Mouse (Mus musculus): ENCODE data around the gene Cfap99. TPM values are rescaled to one million over a fixed set of nuclear protein-coding genes. Genes with fewer than 3 reads are reported as not detected.

Cfap99 gene
- polyA plus RNA-seq, 1 experiment: 1.7 TPM

DNA sequence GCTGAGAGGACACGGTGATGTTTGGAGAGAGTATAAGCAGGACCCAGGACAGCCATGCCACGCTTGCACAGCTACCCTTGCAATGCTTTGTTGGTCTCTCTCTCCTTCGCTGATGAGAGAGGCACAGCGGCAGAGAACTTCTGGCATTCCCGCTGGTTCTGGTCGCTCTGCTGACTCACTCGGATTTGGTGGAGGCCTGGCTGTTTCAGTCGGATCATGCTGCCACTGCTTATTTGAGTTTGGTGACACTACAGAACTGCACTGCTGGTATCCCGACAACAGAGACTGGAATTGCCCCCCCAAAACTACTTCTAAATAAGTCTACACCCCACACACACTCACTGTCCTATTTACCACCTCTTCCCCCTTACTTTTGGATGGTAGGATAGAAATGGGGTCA is 9.2 kb upstream of the Cfap99 start:
- H3K4me3 ChIP-seq (replicated peaks; ENCODE audit: insufficient read depth, low read depth, low read length): no peak overlapping the region
- peaks cover 75% of the 10 kb centered on the region for H3K4me1 ChIP-seq (ENCODE audit: control insufficient read depth, insufficient read depth, low read length)
- H3K27me3 ChIP-seq (ENCODE audit: control insufficient read depth, insufficient read depth, low read length): no peaks in the 10 kb centered on the region
- no peak overlapping the region for H3K27ac ChIP-seq (ENCODE audit: insufficient read depth, low read length)
- DNase-seq: peak; percentile 39 to 40
- 45% methylated on average over 9 of the region's 9 CpGs for WGBS
- no peak for TF ChIP-seq POLR2A (IDR thresholded peaks at IDR 0.05; ENCODE audit: borderline replicate concordance, insufficient read depth, low read length)
- TF ChIP-seq CTCF (IDR thresholded peaks at IDR 0.05; ENCODE audit: borderline replicate concordance, insufficient read depth, low read depth, low read length): no peak

DNA sequence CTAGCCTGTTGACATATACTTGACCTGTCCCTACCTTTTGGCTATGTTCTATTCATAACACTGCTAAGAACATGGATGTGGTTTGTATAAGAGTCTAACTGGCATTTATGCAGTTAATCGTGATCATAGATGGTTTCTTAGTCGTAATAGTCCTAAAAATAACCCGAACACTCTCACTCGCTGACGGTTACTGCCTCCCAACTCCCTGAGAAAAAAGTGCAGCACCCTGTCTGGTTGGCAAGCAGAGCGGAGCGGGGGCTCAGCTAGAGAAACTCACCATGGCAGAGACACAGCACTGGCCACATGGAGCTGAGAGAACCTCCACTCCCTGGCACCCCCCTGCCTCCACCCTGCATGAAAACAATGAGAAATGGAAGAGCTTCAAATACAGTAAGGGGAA is 7.4 kb upstream of the Cfap99 start:
- H3K4me1 ChIP-seq (ENCODE audit: control insufficient read depth, insufficient read depth, low read length): peaks cover 70% of the 10 kb centered on the region
- peak in 1 of 2 experiments; percentile 21 for DNase-seq
- H3K27me3 ChIP-seq (ENCODE audit: control insufficient read depth, insufficient read depth, low read length): no peaks in the 10 kb centered on the region
- no peak for TF ChIP-seq CTCF (IDR thresholded peaks at IDR 0.05; ENCODE audit: borderline replicate concordance, insufficient read depth, low read depth, low read length)
- no peak for TF ChIP-seq POLR2A (IDR thresholded peaks at IDR 0.05; ENCODE audit: borderline replicate concordance, insufficient read depth, low read length)
- WGBS: 26% methylated on average over 7 of the region's 7 CpGs
- no peak overlapping the region for H3K4me3 ChIP-seq (replicated peaks; ENCODE audit: insufficient read depth, low read depth, low read length)
- no peak overlapping the region for H3K27ac ChIP-seq (ENCODE audit: insufficient read depth, low read length)

DNA sequence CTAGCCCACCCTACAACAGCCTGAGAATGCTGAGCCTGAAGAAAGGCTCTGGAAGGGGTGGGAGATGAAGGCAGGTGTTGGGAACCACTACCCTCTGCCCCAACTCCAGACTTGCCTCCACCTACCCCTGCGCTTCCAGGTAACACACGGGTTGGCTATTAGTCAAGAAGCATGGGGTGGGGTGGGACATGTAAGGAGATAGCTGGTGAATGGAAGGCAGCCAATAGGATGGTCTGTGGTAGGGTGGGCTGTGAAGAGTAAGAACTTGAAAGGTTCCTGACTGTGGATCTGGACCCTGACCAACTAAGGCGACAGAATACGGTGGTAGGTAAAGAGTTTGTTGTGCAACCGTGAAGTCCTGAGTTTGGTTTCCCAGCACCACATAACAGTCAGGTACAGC is 5.0 kb upstream of the Cfap99 start:
- Histone ChIP-seq H3K27me3 (ENCODE audit: control insufficient read depth, insufficient read depth, low read length) (no peaks in the 10 kb centered on the region), H3K27ac (ENCODE audit: insufficient read depth, low read length) (0 out of 2 replicates have a peak overlapping the region, but pooled peaks have one; percentile 14), H3K4me1 (ENCODE audit: control insufficient read depth, insufficient read depth, low read length) (peaks cover 60% of the 10 kb centered on the region), H3K4me3 (replicated peaks; ENCODE audit: insufficient read depth, low read depth, low read length) (no peak overlapping the region)
- DNase-seq: peak; percentile 24 to 29
- 67% methylated on average over 5 of the region's 5 CpGs for WGBS
- TF ChIP-seq POLR2A (IDR thresholded peaks at IDR 0.05; ENCODE audit: borderline replicate concordance, insufficient read depth, low read length) (no peak), CTCF (IDR thresholded peaks at IDR 0.05; ENCODE audit: borderline replicate concordance, insufficient read depth, low read depth, low read length) (no peak)

DNA sequence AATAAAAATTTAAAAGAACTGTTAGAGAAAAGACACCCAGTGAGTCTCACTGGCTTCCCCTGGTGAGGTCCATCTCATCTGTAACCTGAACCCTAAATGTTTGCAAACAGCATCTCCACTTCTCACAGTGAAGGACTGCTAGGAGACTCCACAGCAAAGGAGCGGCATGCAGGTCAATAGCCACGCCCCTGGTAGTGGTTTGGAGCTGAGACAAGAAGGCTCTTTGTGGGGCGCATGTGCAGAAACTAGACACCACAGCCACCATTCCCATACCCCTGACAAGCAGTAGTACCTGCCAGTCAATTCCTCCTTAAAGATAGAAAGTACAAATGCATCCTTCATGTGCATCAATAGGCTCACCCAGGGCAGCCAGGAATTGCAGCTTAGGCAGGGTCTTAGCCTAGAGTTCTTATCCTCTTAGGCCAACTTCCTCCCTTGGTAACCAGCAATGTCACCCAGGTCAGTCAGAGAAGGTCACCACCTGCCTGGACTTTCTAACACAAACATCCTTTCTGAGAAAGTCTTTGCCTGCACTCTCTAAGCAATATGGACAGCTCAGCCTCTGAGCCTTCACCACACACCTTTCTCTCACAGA is 4.1 kb upstream of the Cfap99 start:
- peak overlapping the region; percentile 27; the same call in 1 of the 2 replicates for H3K27ac ChIP-seq (ENCODE audit: insufficient read depth, low read length)
- TF ChIP-seq CTCF (IDR thresholded peaks at IDR 0.05; ENCODE audit: borderline replicate concordance, insufficient read depth, low read depth, low read length) (no peak), POLR2A (IDR thresholded peaks at IDR 0.05; ENCODE audit: borderline replicate concordance, insufficient read depth, low read length) (no peak)
- peak overlapping the region; percentile 17 for H3K4me3 ChIP-seq (replicated peaks; ENCODE audit: insufficient read depth, low read depth, low read length)
- 14% methylated on average over 3 of the region's 3 CpGs for WGBS
- peaks cover 51% of the 10 kb centered on the region for H3K4me1 ChIP-seq (ENCODE audit: control insufficient read depth, insufficient read depth, low read length)
- H3K27me3 ChIP-seq (ENCODE audit: control insufficient read depth, insufficient read depth, low read length): no peaks in the 10 kb centered on the region
- DNase-seq: peak; percentile 45 to 55

DNA sequence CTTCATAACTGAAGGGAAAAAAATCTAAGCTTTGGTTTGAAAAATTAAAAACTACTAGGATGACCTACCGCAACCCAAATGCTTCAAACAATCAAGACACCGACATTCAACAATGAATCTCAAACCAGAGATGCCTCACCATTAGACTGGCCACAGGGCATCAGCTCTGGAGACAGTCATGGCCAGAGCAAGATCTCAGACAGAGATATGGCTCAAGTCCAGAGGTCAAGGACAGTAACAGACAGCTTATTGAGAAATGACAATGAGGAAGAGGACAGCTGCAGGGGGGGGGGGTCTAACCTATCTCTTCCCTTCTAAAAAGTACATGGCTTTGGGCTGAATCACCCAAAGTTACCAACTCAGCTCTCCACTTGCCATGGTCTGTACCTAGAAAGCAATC is 3.1 kb upstream of the Cfap99 start:
- Histone ChIP-seq H3K27me3 (ENCODE audit: control insufficient read depth, insufficient read depth, low read length) (no peaks in the 10 kb centered on the region), H3K4me1 (ENCODE audit: control insufficient read depth, insufficient read depth, low read length) (peaks cover 41% of the 10 kb centered on the region), H3K4me3 (replicated peaks; ENCODE audit: insufficient read depth, low read depth, low read length) (peak overlapping the region; percentile 42), H3K27ac (ENCODE audit: insufficient read depth, low read length) (peak overlapping the region; percentile 27; the same call in 1 of the 2 replicates)
- 55% methylated on average over 2 of the region's 2 CpGs for WGBS
- DNase-seq: no peak
- no peak for TF ChIP-seq POLR2A (IDR thresholded peaks at IDR 0.05; ENCODE audit: borderline replicate concordance, insufficient read depth, low read length)
- no peak for TF ChIP-seq CTCF (IDR thresholded peaks at IDR 0.05; ENCODE audit: borderline replicate concordance, insufficient read depth, low read depth, low read length)

DNA sequence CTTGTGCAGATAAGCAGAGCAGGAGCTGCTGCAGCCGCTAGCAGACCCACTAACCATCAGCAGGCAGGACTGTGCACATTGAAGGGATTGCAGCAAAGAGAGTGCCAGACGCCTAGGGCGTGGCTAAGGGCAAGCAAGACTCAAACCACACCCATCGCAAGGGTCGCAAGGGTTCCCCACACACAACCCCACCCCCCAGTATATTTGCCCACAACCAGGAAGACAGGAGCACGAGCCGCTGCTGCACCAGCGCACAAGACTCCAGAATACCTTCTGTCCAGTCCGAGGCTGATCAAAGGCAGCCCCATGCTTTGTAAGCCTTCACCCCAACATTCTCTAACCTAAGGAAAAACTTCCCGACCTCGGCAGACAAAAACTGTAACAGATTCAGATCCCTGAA is 1.9 kb upstream of the Cfap99 start:
- no peaks in the 10 kb centered on the region for H3K27me3 ChIP-seq (ENCODE audit: control insufficient read depth, insufficient read depth, low read length)
- no peak for TF ChIP-seq CTCF (IDR thresholded peaks at IDR 0.05; ENCODE audit: borderline replicate concordance, insufficient read depth, low read depth, low read length)
- no peak for TF ChIP-seq POLR2A (IDR thresholded peaks at IDR 0.05; ENCODE audit: borderline replicate concordance, insufficient read depth, low read length)
- peak overlapping the region; percentile 85 for H3K4me3 ChIP-seq (replicated peaks; ENCODE audit: insufficient read depth, low read depth, low read length)
- H3K4me1 ChIP-seq (ENCODE audit: control insufficient read depth, insufficient read depth, low read length): peaks cover 33% of the 10 kb centered on the region
- DNase-seq: peak; percentile 60 to 64
- 2% methylated on average over 11 of the region's 11 CpGs for WGBS
- peak overlapping the region; percentile 80; the same call in 1 of the 2 replicates for H3K27ac ChIP-seq (ENCODE audit: insufficient read depth, low read length)

DNA sequence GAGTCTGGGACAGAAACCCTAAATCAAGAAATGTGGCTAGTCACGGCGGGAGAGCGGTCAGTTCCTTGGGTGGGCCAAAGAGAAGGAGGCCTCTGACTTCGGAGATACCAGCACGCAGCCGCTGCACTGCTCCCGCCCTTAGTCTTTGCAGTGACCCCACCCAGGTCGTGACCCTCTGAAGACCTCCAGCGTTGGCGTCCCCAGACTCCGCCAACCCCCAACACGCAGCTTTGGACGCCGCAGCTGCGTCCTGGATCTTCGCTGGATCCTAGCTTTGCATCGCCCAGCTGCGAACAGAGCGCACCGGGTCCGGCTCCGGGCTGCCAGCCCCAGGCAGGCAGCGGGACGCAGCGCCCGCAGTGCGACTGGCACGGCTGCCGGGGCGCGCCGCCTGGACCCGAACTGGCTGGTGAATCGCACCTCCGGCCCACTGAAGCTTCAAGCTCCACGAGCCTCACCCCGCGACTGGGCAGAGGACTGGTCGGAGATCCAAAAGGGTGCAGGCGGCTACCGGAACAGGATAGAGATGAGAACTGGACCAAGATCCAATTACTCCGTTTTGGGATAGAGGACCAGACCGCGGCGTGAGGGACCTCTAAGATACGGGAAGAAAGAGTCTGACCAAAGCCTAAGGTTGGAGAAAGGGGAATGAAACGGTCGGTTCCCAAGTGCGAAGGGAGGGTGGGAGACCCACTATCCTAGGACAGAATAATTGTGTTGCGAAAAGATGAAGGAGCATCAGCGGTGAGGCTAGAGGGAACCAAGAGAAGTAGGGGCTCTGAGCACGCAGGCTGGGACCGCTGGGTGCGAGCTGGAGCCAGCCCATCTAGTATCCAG is 1.2 kb upstream of the Cfap99 start:
- H3K4me3 ChIP-seq (replicated peaks; ENCODE audit: insufficient read depth, low read depth, low read length): peak overlapping the region; percentile 85
- DNase-seq: peak; percentile 74 to 78
- no peaks in the 10 kb centered on the region for H3K27me3 ChIP-seq (ENCODE audit: control insufficient read depth, insufficient read depth, low read length)
- peaks cover 26% of the 10 kb centered on the region for H3K4me1 ChIP-seq (ENCODE audit: control insufficient read depth, insufficient read depth, low read length)
- H3K27ac ChIP-seq (ENCODE audit: insufficient read depth, low read length): peak overlapping the region; percentile 80
- WGBS: under 1% methylated on average over 54 of the region's 54 CpGs
- TF ChIP-seq CTCF (IDR thresholded peaks at IDR 0.05; ENCODE audit: borderline replicate concordance, insufficient read depth, low read depth, low read length) (no peak), POLR2A (IDR thresholded peaks at IDR 0.05; ENCODE audit: borderline replicate concordance, insufficient read depth, low read length) (no peak)

DNA sequence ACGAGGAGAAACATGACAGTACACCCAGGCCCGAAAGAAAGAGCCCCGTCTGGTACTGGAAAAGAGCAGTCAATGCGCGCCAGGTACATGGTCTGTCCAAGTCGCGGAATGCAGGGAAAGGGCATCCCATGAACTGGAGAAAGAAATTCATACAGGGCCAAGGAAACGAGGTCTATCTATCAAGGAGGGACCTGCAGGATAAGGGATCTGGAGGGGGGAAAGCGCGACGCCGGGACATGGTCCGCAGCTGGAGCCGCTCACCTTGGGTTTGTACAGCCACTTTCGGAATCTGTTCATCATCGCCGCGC is 608 bp upstream of the Cfap99 start:
- Histone ChIP-seq H3K4me3 (replicated peaks; ENCODE audit: insufficient read depth, low read depth, low read length) (peak overlapping the region; percentile 85), H3K27me3 (ENCODE audit: control insufficient read depth, insufficient read depth, low read length) (no peaks in the 10 kb centered on the region), H3K27ac (ENCODE audit: insufficient read depth, low read length) (peak overlapping the region; percentile 80), H3K4me1 (ENCODE audit: control insufficient read depth, insufficient read depth, low read length) (peaks cover 21% of the 10 kb centered on the region)
- DNase-seq: no peak
- WGBS: 1% methylated on average over 18 of the region's 18 CpGs
- TF ChIP-seq CTCF (IDR thresholded peaks at IDR 0.05; ENCODE audit: borderline replicate concordance, insufficient read depth, low read depth, low read length): no peak
